Mouse (Mus musculus) heart, embryonic 11.5 days (tissue): ENCODE measurements around the gene Siglecg. TPM values are rescaled to one million over a fixed set of nuclear protein-coding genes. Genes with fewer than 3 reads are reported as not detected.

Experiments
- ATAC-seq: fragments of 200-750 bp; cut with Nextera tagmentation; replicated peaks from 2 replicates; pipeline ENCODE4 v1.8.0; 2017; ENCODE audit warnings: moderate library complexity; ENCODE audit not compliant: insufficient number of reproducible peaks, low FRiP score, low TSS enrichment
- H3K27ac ChIP-seq: fragments of 300-500 bp; sonication (generic); 2 replicates; pipeline ENCODE4 v1.5.1; 2014; ENCODE audit warnings: mild to moderate bottlenecking, low read depth, low read length
- H3K27me3 ChIP-seq: fragments of 300-500 bp; sonication (generic); 2 replicates; pipeline ENCODE4 v1.6.1; 2014; ENCODE audit warnings: mild to moderate bottlenecking, low read length, mixed read lengths; ENCODE audit not compliant: control insufficient read depth, insufficient read depth
- H3K36me3 ChIP-seq: fragments of 300-500 bp; sonication (generic); 2 replicates; pipeline ENCODE4 v1.6.1; 2014; ENCODE audit warnings: mild to moderate bottlenecking, low read length, moderate library complexity, mixed read lengths; ENCODE audit not compliant: control insufficient read depth, insufficient read depth
- H3K4me1 ChIP-seq: fragments of 300-500 bp; sonication (generic); 2 replicates; pipeline ENCODE4 v1.6.1; 2014; ENCODE audit warnings: low read length; ENCODE audit not compliant: control insufficient read depth, insufficient read depth
- H3K4me2 ChIP-seq: fragments of 300-500 bp; sonication (generic); 2 replicates; pipeline ENCODE4 v1.6.1; 2014; ENCODE audit warnings: mild to moderate bottlenecking, moderate library complexity
- H3K4me3 ChIP-seq: fragments of 300-500 bp; sonication (generic); 2 replicates; pipeline ENCODE4 v1.5.1; 2014; ENCODE audit warnings: low read depth, low read length
- H3K9ac ChIP-seq: fragments of 300-500 bp; sonication (generic); 2 replicates; pipeline ENCODE4 v1.6.1; 2014; ENCODE audit warnings: mild to moderate bottlenecking, low read depth, low read length, moderate library complexity
- H3K9me3 ChIP-seq: fragments of 300-500 bp; sonication (generic); replicated peaks from 2 replicates; pipeline ENCODE4 v1.6.1; 2016; ENCODE audit warnings: low read length; ENCODE audit not compliant: control insufficient read depth
- WGBS: fragments of 180-500 bp; shearing (Covaris S2); extraction: QIAGEN DNeasy Blood & Tissue Kit; methylation state at CpG from one replicate; pipeline ENCODE4 v1.1.7; 2014; ENCODE audit not compliant: insufficient replicate concordance; 5-methylcytosine and 5-hydroxymethylcytosine counted together
- microRNA-seq: library from miRNA; unstranded; fragments of <30 nt; microRNA quantifications from one replicate; pipeline ENCODE4, GENCODE M21; 2016; ENCODE audit warnings: borderline number of aligned reads
- polyA plus RNA-seq: library from polyadenylated mRNA; unstranded; fragments of >200 nt; fragmentation: Nextera tagmentation; extraction: Ambion mirVana; gene quantifications from 2 replicates; pipeline ENCODE4 v1.2.1, GENCODE M21; 2014

Gene Siglecg
- polyA plus RNA-seq, 1 experiment from 2014 or later = not detected

- peaks cover 21% of the 10 kb centered on the region for H3K27me3 ChIP-seq
- 6% methylated on average over 35 of the region's 35 CpGs for WGBS
- H3K4me1 ChIP-seq = peaks cover 5% of the 10 kb centered on the region; the same call in 1 of the 2 replicates
- peak overlapping the region; percentile 82 for H3K4me2 ChIP-seq
- ATAC-seq = no peak
- no peaks in the 10 kb centered on the region for H3K9me3 ChIP-seq
- peak overlapping the region; percentile 61 for H3K9ac ChIP-seq
- no peak overlapping the region for H3K27ac ChIP-seq
- H3K4me3 ChIP-seq = peak overlapping the region; percentile 47
- no peaks in the 10 kb centered on the region for H3K36me3 ChIP-seq
Measured at GRCm38 (mm10) chr7:43464864-43465343, 56.9 kb downstream of the Siglecg start.

- Histone ChIP-seq H3K9ac (peak overlapping the region; percentile 61), H3K27ac (no peak overlapping the region)
Measured at GRCm38 (mm10) chr7:43465344-43466098, 57.5 kb downstream of the Siglecg start.

GRCm38 (mm10) chr7:43466099-43466694, 58.2 kb downstream of the Siglecg start:
- no peaks in the 10 kb centered on the region for H3K9me3 ChIP-seq
- H3K9ac ChIP-seq = peak overlapping the region; percentile 49
- ATAC-seq = peak; percentile 27
- H3K4me2 ChIP-seq = peak overlapping the region; percentile 82
- H3K27ac ChIP-seq = no peak overlapping the region
- H3K4me3 ChIP-seq = peak overlapping the region; percentile 47
- H3K4me1 ChIP-seq = peaks cover 5% of the 10 kb centered on the region; the same call in 1 of the 2 replicates
- no peaks in the 10 kb centered on the region for H3K36me3 ChIP-seq
- peaks cover 21% of the 10 kb centered on the region for H3K27me3 ChIP-seq
- WGBS = 1% methylated on average over 33 of the region's 33 CpGs

More at GRCm38 (mm10) chr7:43465344-43466098, 57.5 kb downstream of the Siglecg start:
- under 1% methylated on average over 33 of the region's 33 CpGs for WGBS
- no peaks in the 10 kb centered on the region for H3K36me3 ChIP-seq
- peaks cover 21% of the 10 kb centered on the region for H3K27me3 ChIP-seq
- peak; percentile 85 for ATAC-seq
- H3K4me2 ChIP-seq = peak overlapping the region; percentile 82
- peak overlapping the region; percentile 47 for H3K4me3 ChIP-seq
- no peaks in the 10 kb centered on the region for H3K9me3 ChIP-seq
- peaks cover 5% of the 10 kb centered on the region; the same call in 1 of the 2 replicates for H3K4me1 ChIP-seq

Small RNA genes lying within 50 kb of the gene (microRNA-seq; reads per million reads assigned to microRNA genes)
- 2.1 reads per million, percentile 26 among the genes with 10 or more reads in this experiment for gene Mir7051

Other genes starting within 250 kb of the Siglecg start
- 11.6 and 12.1 TPM in 2 replicates for gene Zfp715, start 94.9 kb upstream of the Siglecg start, polyA plus RNA-seq
- 0.54 TPM in 1 of 2 replicates, not detected in the other for gene Siglecf, start 56.9 kb upstream of the Siglecg start, polyA plus RNA-seq
- not detected in 2 replicates for gene Lim2, start 19.5 kb downstream of the Siglecg start, polyA plus RNA-seq
- gene Nkg7, start 28.9 kb downstream of the Siglecg start, polyA plus RNA-seq = 0.82 TPM in 1 of 2 replicates, not detected in the other
- not detected in 2 replicates for gene Cldnd2, start 32.6 kb downstream of the Siglecg start, polyA plus RNA-seq
- gene Etfb, start 35.9 kb downstream of the Siglecg start, polyA plus RNA-seq = 538 and 556 TPM in 2 replicates
- not detected in 2 replicates for gene Gm45233, start 35.9 kb downstream of the Siglecg start, polyA plus RNA-seq
- gene Vsig10l, start 54.9 kb downstream of the Siglecg start, polyA plus RNA-seq = 0.99 and 1.9 TPM in 2 replicates
- gene Iglon5, start 81.9 kb downstream of the Siglecg start, polyA plus RNA-seq = 0.10 and 0.11 TPM in 2 replicates
- not detected in 2 replicates for gene 4931406B18Rik, start 97.7 kb downstream of the Siglecg start, polyA plus RNA-seq
- gene Cd33, start 136.2 kb downstream of the Siglecg start, polyA plus RNA-seq = 0.44 and 0.79 TPM in 2 replicates
- 1.2 and 1.9 TPM in 2 replicates for gene Zfp658, start 154.1 kb downstream of the Siglecg start, polyA plus RNA-seq
- 8.0 TPM in 2 replicates for gene Zfp719, start 171.4 kb downstream of the Siglecg start, polyA plus RNA-seq
- 0.21 TPM in 1 of 2 replicates, not detected in the other for gene Zfp819, start 199.0 kb downstream of the Siglecg start, polyA plus RNA-seq
- not detected in 2 replicates for gene Ceacam18, start 226.5 kb downstream of the Siglecg start, polyA plus RNA-seq